Mouse (Mus musculus) embryonic fibroblast, embryonic 13.5 days (primary cell): ENCODE measurements around the gene Actb.

Experiments
- CTCF ChIP-seq: IDR thresholded peaks from 2 replicates; pipeline ENCODE4 v1.5.1; 2011; ENCODE audit warnings: mild to moderate bottlenecking, control low read depth, low read length, moderate library complexity, borderline replicate concordance; ENCODE audit not compliant: insufficient read depth
- POLR2A ChIP-seq: IDR thresholded peaks from 2 replicates; pipeline ENCODE4 v1.6.1; 2011; ENCODE audit warnings: low read depth, mild to moderate bottlenecking, control low read depth, low read length, moderate library complexity

DNA sequence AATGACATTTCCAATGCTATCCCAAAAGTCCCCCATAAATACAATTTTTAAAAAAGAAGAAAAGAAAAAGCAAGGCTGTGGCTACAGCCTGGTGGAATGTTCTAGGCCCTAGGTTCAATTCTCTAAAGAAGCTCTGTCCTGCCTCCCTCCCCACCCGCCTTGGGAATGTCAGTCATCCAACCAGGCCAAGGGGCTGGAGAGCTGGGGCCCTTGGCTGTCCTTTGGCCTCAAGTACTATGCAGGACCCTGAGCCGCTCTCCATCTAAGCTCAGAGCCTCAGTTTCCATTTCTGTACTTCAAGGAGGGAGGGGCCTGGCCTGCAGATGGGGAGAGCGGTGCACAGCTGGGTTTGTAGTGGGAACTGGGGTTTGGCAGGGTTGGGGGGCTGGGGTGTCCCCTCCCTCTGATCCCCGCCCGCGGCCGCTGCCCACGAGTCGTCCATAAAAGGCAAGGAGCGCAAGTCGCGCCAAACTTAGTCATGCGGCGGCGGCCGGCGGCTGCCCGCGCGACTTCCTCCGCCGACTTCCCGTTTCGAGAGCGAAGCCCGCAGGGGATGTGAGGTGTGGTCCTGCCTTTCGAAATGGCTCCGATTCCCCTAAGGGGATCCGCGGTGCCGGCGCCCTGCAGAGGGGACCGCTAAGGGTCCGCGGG lies 22.3 kb upstream of the Actb start:
- TF ChIP-seq CTCF (no peak), POLR2A (peak; percentile 60)
